Mouse (Mus musculus) testis, adult 2 months (tissue): ENCODE data around the gene Mark2.

Source experiments
- CTCF ChIP-seq: fragments of 200-500 bp; IDR thresholded peaks from 2 replicates; pipeline ENCODE4 v1.5.1; 2012; ENCODE audit warnings: low read depth, mild to moderate bottlenecking, inconsistent platforms, low read length, moderate library complexity; ENCODE audit not compliant: control insufficient read depth, insufficient read depth, insufficient replicate concordance
- POLR2A ChIP-seq: fragments of 200-500 bp; IDR thresholded peaks from 2 replicates; pipeline ENCODE4 v1.6.1; 2012; ENCODE audit warnings: low read depth, mild to moderate bottlenecking, inconsistent platforms, low read length, moderate library complexity; ENCODE audit not compliant: control insufficient read depth

DNA sequence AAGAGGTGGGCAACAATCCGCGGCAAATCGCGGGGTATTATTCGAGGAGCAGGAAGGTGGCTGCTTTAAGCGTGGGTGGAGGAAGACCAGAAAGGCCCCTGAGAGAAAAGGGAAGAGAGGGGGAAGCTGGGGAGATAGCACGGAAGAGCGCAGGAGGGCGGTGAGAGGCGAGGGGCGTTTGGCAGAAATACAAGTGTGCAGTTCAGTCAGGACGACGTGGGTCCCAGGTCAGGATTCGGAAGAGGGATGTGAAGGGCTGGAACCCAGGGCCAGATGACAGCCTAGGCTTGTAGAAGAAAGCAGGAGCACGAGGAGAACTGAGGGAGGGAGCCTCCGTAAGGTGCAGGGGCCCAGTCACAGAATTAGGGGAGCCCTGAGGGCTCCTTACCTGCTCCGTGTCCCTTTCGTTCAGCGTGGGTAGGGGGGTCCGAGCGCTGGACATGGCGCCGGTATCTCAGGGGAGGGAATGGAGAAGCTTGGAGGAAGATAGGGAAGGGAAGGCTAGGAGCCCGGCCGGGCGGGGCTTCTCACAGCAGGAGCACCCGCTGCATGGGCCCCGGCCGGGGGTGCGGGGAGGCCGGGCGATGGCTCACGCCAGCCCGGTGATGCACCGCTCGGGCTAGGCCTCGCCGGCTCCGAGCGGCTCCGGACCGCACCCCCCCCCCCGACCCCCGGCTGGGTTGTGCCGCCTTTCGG, 732 bp downstream of the Mark2 start:
- TF ChIP-seq CTCF: no peak
- TF ChIP-seq POLR2A: no peak
